Mouse (Mus musculus): ENCODE results near the gene Spcs2.

GRCm38 (mm10) chr7:99906346-99906745 is 43.1 kb upstream of the Spcs2 start:
- TF ChIP-seq TAL1 (IDR thresholded peaks at IDR 0.05; ENCODE audit: low read length) = no peak
- TF ChIP-seq GATA1 (IDR thresholded peaks at IDR 0.05; ENCODE audit: low read length) = no peak
